Mouse (Mus musculus) thymus, postnatal 36 days (tissue): Measurements from ENCODE around the gene Cask.
"Not testable (repeated sequence)": the region's sequence is repeated elsewhere in the genome, so short reads cannot be mapped to it uniquely, and the experiment has no call there.

Source experiments
- DNase-seq, 2 experiments: peaks; one replicate each; pipeline ENCODE4 v3.0.0; 2022; ENCODE audit warnings: mixed read lengths in 2 of 2

Gene Cask

GRCm38 (mm10) chrX:13851285-13851684, at the start of gene Cask:
Cask (minus strand) TSS chrX:13851367.
- DNase-seq, result no peak

GRCm38 (mm10) chrX:13889976-13890375, 38.8 kb upstream of the Cask start:
- no peak for DNase-seq

GRCm38 (mm10) chrX:13884348-13884747, 33.2 kb upstream of the Cask start:
- DNase-seq, result no peak

- DNase-seq, result no peak
These were observed 30.8 kb upstream of the Cask start for GRCm38 (mm10) chrX:13881969-13882368.

- no peak for DNase-seq
These were observed 9.0 kb upstream of the Cask start for GRCm38 (mm10) chrX:13860145-13860544.

- DNase-seq, result no peak
These were observed 7.9 kb upstream of the Cask start for GRCm38 (mm10) chrX:13859051-13859450.

- no peak for DNase-seq
These were observed 2.7 kb downstream of the Cask start for GRCm38 (mm10) chrX:13848473-13848872.

GRCm38 (mm10) chrX:13847502-13847851, 3.7 kb downstream of the Cask start:
- DNase-seq, result peak in 1 of 2 experiments; percentile 1

- peak; percentile 85 to 87 for DNase-seq
These were observed 4.3 kb downstream of the Cask start for GRCm38 (mm10) chrX:13846653-13847501.

GRCm38 (mm10) chrX:13845858-13846652, 5.1 kb downstream of the Cask start:
- DNase-seq, result peak; percentile 26 to 37

- no peak for DNase-seq
These were observed 5.9 kb downstream of the Cask start for GRCm38 (mm10) chrX:13845141-13845857.

GRCm38 (mm10) chrX:13822792-13823191, 28.4 kb downstream of the Cask start:
- DNase-seq, result no peak

- DNase-seq, result no peak
These were observed 52.4 kb downstream of the Cask start for GRCm38 (mm10) chrX:13798754-13799153.

- no peak for DNase-seq
These were observed 85.5 kb downstream of the Cask start for GRCm38 (mm10) chrX:13765672-13766071.

GRCm38 (mm10) chrX:13765024-13765423, 86.1 kb downstream of the Cask start:
- DNase-seq, result no peak

- no peak for DNase-seq
These were observed 93.7 kb downstream of the Cask start for GRCm38 (mm10) chrX:13757279-13758005.

GRCm38 (mm10) chrX:13741110-13741509, 110.1 kb downstream of the Cask start:
- DNase-seq, result no peak

GRCm38 (mm10) chrX:13730785-13731184, 120.4 kb downstream of the Cask start:
- DNase-seq, result not testable (repeated sequence)

GRCm38 (mm10) chrX:13729835-13730480, 121.2 kb downstream of the Cask start:
- no peak for DNase-seq

- DNase-seq, result no peak
These were observed 125.4 kb downstream of the Cask start for GRCm38 (mm10) chrX:13725573-13726403.

- DNase-seq, result no peak
These were observed 130.8 kb downstream of the Cask start for GRCm38 (mm10) chrX:13720296-13720829.
